Mouse (Mus musculus): ENCODE data around the gene Myl9.

DNA sequence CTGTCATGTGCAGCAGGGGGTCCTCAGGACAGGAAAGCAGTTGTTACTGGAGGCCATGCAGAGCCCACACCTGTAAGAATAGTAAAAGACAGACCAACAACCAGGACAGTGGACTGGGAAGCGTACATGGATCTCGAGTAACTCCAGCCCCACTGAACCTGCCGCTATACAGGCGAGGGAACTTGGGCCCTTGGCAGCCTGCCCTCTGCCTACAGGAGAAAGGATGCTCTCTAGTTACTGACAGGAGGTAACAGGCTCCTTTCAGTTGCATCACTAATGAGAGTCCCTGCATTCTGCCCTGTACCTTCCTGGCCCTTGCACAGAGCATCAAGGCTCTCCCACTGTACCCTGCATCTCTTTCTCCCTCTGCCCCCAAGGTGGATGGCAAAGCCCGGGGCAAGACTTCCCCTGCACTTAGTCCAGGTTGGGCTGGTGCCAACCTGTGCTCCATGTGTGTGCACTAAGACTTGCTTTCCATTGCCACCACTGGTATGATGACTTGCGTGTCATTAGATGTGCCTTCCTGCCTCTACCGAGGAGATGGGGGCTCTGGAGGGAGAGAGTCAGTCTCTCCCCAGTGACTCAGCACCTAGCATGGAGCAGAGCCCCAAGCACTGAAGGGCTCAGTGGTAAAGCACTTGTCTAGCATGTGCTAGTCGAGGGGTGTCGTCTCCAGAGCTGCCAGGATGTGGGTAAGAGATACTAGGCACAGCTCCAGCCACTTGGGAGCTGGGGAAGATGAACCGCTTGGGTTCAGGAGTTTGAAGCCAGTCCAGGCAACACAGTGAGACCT lies 8.8 kb upstream of the Myl9 start:
- TF ChIP-seq CTCF (conservative IDR thresholded peaks at IDR 0.05; ENCODE audit: low read length) (no peak), POU5F1 (IDR thresholded peaks at IDR 0.05; ENCODE audit: borderline replicate concordance, low read length) (no peak), NANOG (IDR thresholded peaks at IDR 0.05; ENCODE audit: borderline replicate concordance, low read length) (no peak)
